Mouse (Mus musculus): Measurements from ENCODE around the gene Fhod1. TPM values are rescaled to one million over a fixed set of nuclear protein-coding genes. Genes with fewer than 3 reads are reported as not detected.

The Fhod1 gene
- polyA plus RNA-seq (2016; fragmentation: Nextera tagmentation; extraction: Ambion mirVana), result 2.3 TPM in 2 replicates

- Histone ChIP-seq H3K36me3 (no peaks in the 10 kb centered on the region), H3K9me3 (no peaks in the 10 kb centered on the region), H3K9ac (peak within 1 kb of the TSS; percentile 78), H3K27me3 (no peaks in the 10 kb centered on the region), H3K4me2 (replicated peaks) (peak within 1 kb of the TSS; percentile 90), H3K27ac (peak within 1 kb of the TSS; percentile 82), H3K4me1 (peaks cover 38% of the 10 kb centered on the region), H3K4me3 (peak within 1 kb of the TSS; percentile 75)
- WGBS, result under 1% methylated on average over 53 of the region's 53 CpGs
- peak; percentile 78 for ATAC-seq (ENCODE audit: insufficient number of reproducible peaks, insufficient read depth, low FRiP score, low TSS enrichment)
These were observed at the start of gene Fhod1 for GRCm38 (mm10) chr8:105347428-105348221. Fhod1 (minus strand) TSS chr8:105347953.

GRCm38 (mm10) chr8:105393915-105394314 lies 46.2 kb upstream of the Fhod1 start:
- Histone ChIP-seq H3K27me3 (no peaks in the 10 kb centered on the region), H3K9ac (no peak overlapping the region), H3K4me1 (no peaks in the 10 kb centered on the region), H3K27ac (no peak overlapping the region), H3K36me3 (no peaks in the 10 kb centered on the region), H3K9me3 (no peaks in the 10 kb centered on the region), H3K4me2 (replicated peaks) (no peak overlapping the region), H3K4me3 (no peak overlapping the region)
- WGBS, result 74% methylated on average over 7 of the region's 7 CpGs
- ATAC-seq (ENCODE audit: insufficient number of reproducible peaks, insufficient read depth, low FRiP score, low TSS enrichment), result no peak

- no peak overlapping the region for H3K4me2 ChIP-seq (replicated peaks)
- no peak overlapping the region for H3K9ac ChIP-seq
- no peaks in the 10 kb centered on the region for H3K27me3 ChIP-seq
- no peaks in the 10 kb centered on the region for H3K9me3 ChIP-seq
- H3K27ac ChIP-seq, result no peak overlapping the region
- 90% methylated on average over 12 of the region's 12 CpGs for WGBS
- H3K4me1 ChIP-seq, result 0 out of 2 replicates have a peak, but pooled peaks cover under 1% of the 10 kb centered on the region
- H3K4me3 ChIP-seq, result no peak overlapping the region
- ATAC-seq (ENCODE audit: insufficient number of reproducible peaks, insufficient read depth, low FRiP score, low TSS enrichment), result no peak
- no peaks in the 10 kb centered on the region for H3K36me3 ChIP-seq
These were observed 45.5 kb upstream of the Fhod1 start for GRCm38 (mm10) chr8:105393089-105393787.

GRCm38 (mm10) chr8:105389096-105389495 lies 41.3 kb upstream of the Fhod1 start:
- 88% methylated on average over 6 of the region's 6 CpGs for WGBS
- no peaks in the 10 kb centered on the region for H3K9me3 ChIP-seq
- no peak overlapping the region for H3K27ac ChIP-seq
- no peak overlapping the region for H3K9ac ChIP-seq
- no peak for ATAC-seq (ENCODE audit: insufficient number of reproducible peaks, insufficient read depth, low FRiP score, low TSS enrichment)
- H3K27me3 ChIP-seq, result no peaks in the 10 kb centered on the region
- no peaks in the 10 kb centered on the region for H3K36me3 ChIP-seq
- no peak overlapping the region for H3K4me2 ChIP-seq (replicated peaks)
- peaks cover 6% of the 10 kb centered on the region; the same call in 1 of the 2 replicates for H3K4me1 ChIP-seq
- H3K4me3 ChIP-seq, result no peak overlapping the region

- no peak overlapping the region for H3K4me2 ChIP-seq (replicated peaks)
- no peaks in the 10 kb centered on the region for H3K27me3 ChIP-seq
- no peak for ATAC-seq (ENCODE audit: insufficient number of reproducible peaks, insufficient read depth, low FRiP score, low TSS enrichment)
- 70% methylated on average over 1 of the region's 1 CpGs for WGBS
- H3K27ac ChIP-seq, result no peak overlapping the region
- H3K4me1 ChIP-seq, result peaks cover 6% of the 10 kb centered on the region; the same call in 1 of the 2 replicates
- no peaks in the 10 kb centered on the region for H3K9me3 ChIP-seq
- H3K36me3 ChIP-seq, result no peaks in the 10 kb centered on the region
- no peak overlapping the region for H3K9ac ChIP-seq
- no peak overlapping the region for H3K4me3 ChIP-seq
These were observed 39.4 kb upstream of the Fhod1 start for GRCm38 (mm10) chr8:105387151-105387550.

- Histone ChIP-seq H3K9ac (no peak overlapping the region), H3K27ac (no peak overlapping the region), H3K36me3 (no peaks in the 10 kb centered on the region), H3K4me1 (peaks cover 6% of the 10 kb centered on the region), H3K9me3 (no peaks in the 10 kb centered on the region), H3K4me2 (replicated peaks) (no peak overlapping the region), H3K27me3 (no peaks in the 10 kb centered on the region), H3K4me3 (no peak overlapping the region)
- ATAC-seq (ENCODE audit: insufficient number of reproducible peaks, insufficient read depth, low FRiP score, low TSS enrichment), result no peak
- WGBS, result 100% methylated on average over 2 of the region's 2 CpGs
These were observed 36.3 kb upstream of the Fhod1 start for GRCm38 (mm10) chr8:105384070-105384469.

GRCm38 (mm10) chr8:105380308-105380707 lies 32.6 kb upstream of the Fhod1 start:
- no peak overlapping the region for H3K4me3 ChIP-seq
- ATAC-seq (ENCODE audit: insufficient number of reproducible peaks, insufficient read depth, low FRiP score, low TSS enrichment), result no peak
- no peak overlapping the region for H3K9ac ChIP-seq

GRCm38 (mm10) chr8:105378673-105379072 lies 30.9 kb upstream of the Fhod1 start:
- no peak overlapping the region for H3K4me3 ChIP-seq
- no peak; the same call in 1 of the 2 replicates for ATAC-seq (ENCODE audit: insufficient number of reproducible peaks, insufficient read depth, low FRiP score, low TSS enrichment)
- no peak overlapping the region; the same call in 1 of the 2 replicates for H3K4me2 ChIP-seq (replicated peaks)
- peak overlapping the region; percentile 46; the same call in 1 of the 2 replicates for H3K27ac ChIP-seq
- no peaks in the 10 kb centered on the region for H3K27me3 ChIP-seq
- 70% methylated on average over 19 of the region's 19 CpGs for WGBS
- H3K9ac ChIP-seq, result peak overlapping the region; percentile 25; the same call in 1 of the 2 replicates
- H3K9me3 ChIP-seq, result no peaks in the 10 kb centered on the region
- no peaks in the 10 kb centered on the region for H3K36me3 ChIP-seq
- peaks cover 15% of the 10 kb centered on the region for H3K4me1 ChIP-seq

More at GRCm38 (mm10) chr8:105380308-105380707, 32.6 kb upstream of the Fhod1 start:
- no peaks in the 10 kb centered on the region for H3K36me3 ChIP-seq
- H3K4me2 ChIP-seq (replicated peaks), result no peak overlapping the region
- H3K4me1 ChIP-seq, result peaks cover 9% of the 10 kb centered on the region
- no peak overlapping the region for H3K27ac ChIP-seq
- H3K9me3 ChIP-seq, result no peaks in the 10 kb centered on the region
- WGBS, result 77% methylated on average over 12 of the region's 12 CpGs
- H3K27me3 ChIP-seq, result no peaks in the 10 kb centered on the region

GRCm38 (mm10) chr8:105374513-105374966 lies 26.8 kb upstream of the Fhod1 start:
- 27% methylated on average over 33 of the region's 33 CpGs for WGBS
- Histone ChIP-seq H3K27ac (no peak overlapping the region), H3K9me3 (no peaks in the 10 kb centered on the region), H3K4me3 (peak overlapping the region; percentile 22), H3K27me3 (no peaks in the 10 kb centered on the region), H3K9ac (no peak overlapping the region), H3K4me1 (peaks cover 15% of the 10 kb centered on the region), H3K36me3 (no peaks in the 10 kb centered on the region), H3K4me2 (replicated peaks) (peak overlapping the region; percentile 46)
- no peak for ATAC-seq (ENCODE audit: insufficient number of reproducible peaks, insufficient read depth, low FRiP score, low TSS enrichment)

GRCm38 (mm10) chr8:105373032-105373431 lies 25.3 kb upstream of the Fhod1 start, which contains the start of gene Plekhg4:
Plekhg4 (plus strand) TSS chr8:105373274.
- Histone ChIP-seq H3K4me3 (no peak within 1 kb of the TSS), H3K27ac (no peak within 1 kb of the TSS), H3K9ac (no peak within 1 kb of the TSS), H3K4me1 (0 out of 2 replicates have a peak, but pooled peaks cover 6% of the 10 kb centered on the region), H3K27me3 (no peaks in the 10 kb centered on the region), H3K9me3 (no peaks in the 10 kb centered on the region), H3K4me2 (replicated peaks) (no peak within 1 kb of the TSS), H3K36me3 (peaks cover 5% of the 10 kb centered on the region; the same call in 1 of the 2 replicates)
- WGBS, result 58% methylated on average over 2 of the region's 2 CpGs
- ATAC-seq (ENCODE audit: insufficient number of reproducible peaks, insufficient read depth, low FRiP score, low TSS enrichment), result no peak

- no peaks in the 10 kb centered on the region for H3K9me3 ChIP-seq
- H3K4me2 ChIP-seq (replicated peaks), result no peak overlapping the region
- H3K9ac ChIP-seq, result no peak overlapping the region
- WGBS, result 69% methylated on average over 9 of the region's 9 CpGs
- no peak for ATAC-seq (ENCODE audit: insufficient number of reproducible peaks, insufficient read depth, low FRiP score, low TSS enrichment)
- H3K4me1 ChIP-seq, result 0 out of 2 replicates have a peak, but pooled peaks cover 6% of the 10 kb centered on the region
- H3K27ac ChIP-seq, result no peak overlapping the region
- no peak overlapping the region for H3K4me3 ChIP-seq
- peaks cover 7% of the 10 kb centered on the region; the same call in 1 of the 2 replicates for H3K36me3 ChIP-seq
- no peaks in the 10 kb centered on the region for H3K27me3 ChIP-seq
These were observed 24.7 kb upstream of the Fhod1 start for GRCm38 (mm10) chr8:105372473-105372872.

All from embryonic facial prominence, embryonic 12.5 days (tissue).